Mouse (Mus musculus) 3134 (cell line): ENCODE data around the gene 1700020D05Rik.

Experiments used
- DNase-seq: peaks from one replicate; pipeline ENCODE4 v3.0.0-alpha.2; 2011; ENCODE audit warnings: low spot score; ENCODE audit not compliant: insufficient read length; ENCODE audit errors: extremely low read depth

The 1700020D05Rik gene

DNA sequence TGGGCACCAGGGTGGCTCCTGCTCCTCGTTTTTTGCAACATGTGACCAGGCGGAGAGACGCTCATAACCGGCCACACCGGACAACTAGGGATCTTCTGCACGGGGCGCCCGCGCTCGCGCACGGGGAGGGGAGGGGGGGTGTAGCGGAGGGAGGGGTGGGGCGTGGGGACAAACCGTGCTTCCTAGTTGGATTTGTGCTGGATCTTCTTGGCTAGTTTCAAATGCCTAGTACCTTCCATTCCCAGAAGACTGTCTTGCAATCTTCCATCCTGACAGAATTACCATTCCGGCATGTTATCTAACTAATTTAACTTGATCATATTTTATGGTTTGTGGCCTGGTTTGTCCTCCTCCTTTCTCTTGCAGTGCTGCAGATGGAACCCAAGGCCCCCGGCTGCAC, at the start of gene 1700020D05Rik:
1700020D05Rik (minus strand) TSS at position 101 of the 400 bp plus-strand sequence.
- no peak for DNase-seq

GRCm38 (mm10) chr19:5547471-5548056, 44.0 kb upstream of the 1700020D05Rik start:
- DNase-seq: no peak

DNA sequence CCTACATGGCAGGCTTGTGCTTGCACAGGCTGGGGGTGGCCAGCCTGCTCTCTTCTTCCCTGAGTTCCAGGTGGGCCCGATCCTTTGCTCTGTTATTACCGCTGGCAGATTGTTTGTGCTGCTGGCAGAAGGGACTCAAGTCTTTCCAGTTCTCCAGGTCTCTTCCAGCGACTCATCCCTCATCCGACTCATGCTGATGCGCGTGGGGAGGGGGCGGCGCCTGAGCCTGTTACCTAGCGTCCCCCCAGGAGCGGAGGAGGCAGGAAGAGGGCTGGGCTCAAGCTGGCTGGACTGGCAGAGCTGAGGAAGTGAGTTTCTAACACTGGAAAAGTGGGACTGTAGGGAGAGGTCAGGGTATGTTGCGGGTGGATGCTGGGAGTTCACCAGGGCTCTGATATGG, 40.4 kb upstream of the 1700020D05Rik start:
- peak; percentile 41 for DNase-seq

- DNase-seq: no peak
Observed at GRCm38 (mm10) chr19:5543362-5543761, 39.8 kb upstream of the 1700020D05Rik start.

- DNase-seq: no peak
Observed at GRCm38 (mm10) chr19:5538786-5539185, 35.2 kb upstream of the 1700020D05Rik start.

DNA sequence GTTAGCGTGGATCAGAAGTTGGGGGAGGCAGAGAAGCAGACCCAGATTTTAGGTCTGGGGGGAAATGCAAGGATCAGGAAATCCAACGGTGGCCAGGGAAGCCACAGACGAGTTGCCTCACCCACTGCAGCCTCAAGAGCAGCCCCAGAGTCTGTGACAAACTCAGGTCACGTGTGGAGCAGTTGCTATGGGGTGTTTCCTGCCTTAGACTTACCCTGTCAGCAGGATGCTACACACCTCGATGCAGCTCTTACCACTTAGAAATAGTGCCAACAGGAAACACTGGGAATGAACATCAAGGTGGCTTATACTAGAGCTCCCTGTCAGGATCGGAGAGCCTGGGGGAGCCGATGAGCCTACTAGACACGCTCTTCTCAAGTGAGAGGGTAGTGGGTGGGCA, 28.9 kb upstream of the 1700020D05Rik start:
- no peak for DNase-seq

GRCm38 (mm10) chr19:5530138-5530524, 26.5 kb upstream of the 1700020D05Rik start:
- DNase-seq: no peak

- peak; percentile 92 for DNase-seq
Observed at GRCm38 (mm10) chr19:5529325-5530137, 25.9 kb upstream of the 1700020D05Rik start.

DNA sequence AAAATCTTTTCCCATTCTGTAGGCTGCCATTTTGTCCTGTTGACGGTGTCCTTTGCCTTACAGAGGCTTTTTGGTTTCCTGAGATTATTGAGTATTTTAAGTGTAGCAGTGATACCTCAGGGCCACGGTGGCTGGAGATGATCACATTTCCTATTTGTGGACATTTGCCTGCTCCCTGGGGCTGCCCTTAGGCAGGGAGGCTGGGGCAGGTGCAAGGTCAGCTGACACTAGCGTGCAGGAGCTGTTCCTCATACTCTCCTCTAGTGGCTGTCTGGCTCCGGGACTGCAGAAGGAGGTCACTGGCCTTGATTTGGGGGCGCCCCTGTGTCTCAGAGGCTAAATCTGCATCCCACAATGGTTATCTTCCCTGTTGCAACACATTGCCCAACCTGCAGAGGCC, 21.6 kb upstream of the 1700020D05Rik start:
- no peak for DNase-seq

DNA sequence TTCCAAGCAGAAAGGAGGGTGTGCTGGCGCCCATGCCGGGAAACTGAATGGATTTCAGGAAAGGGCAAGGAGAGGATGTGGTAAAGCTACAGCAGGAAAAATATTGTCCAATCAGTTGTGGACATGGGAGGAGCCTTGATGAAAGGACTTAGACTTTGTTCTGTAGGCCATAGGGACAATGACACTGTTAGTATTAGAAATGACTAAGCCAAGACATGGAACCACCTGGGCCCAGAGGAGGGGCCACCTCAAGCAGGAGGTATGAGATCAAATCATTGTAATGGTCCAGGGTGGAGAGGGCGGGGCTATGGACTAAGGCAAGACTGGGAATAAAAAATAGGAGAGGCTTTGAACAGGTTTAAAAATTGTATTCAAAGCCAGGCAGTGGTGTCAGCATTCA, 15.1 kb upstream of the 1700020D05Rik start:
- no peak for DNase-seq

- peak; percentile 47 for DNase-seq
Observed at GRCm38 (mm10) chr19:5516906-5517505, 13.4 kb upstream of the 1700020D05Rik start.

GRCm38 (mm10) chr19:5515840-5516777, 12.5 kb upstream of the 1700020D05Rik start:
- DNase-seq: no peak

- no peak for DNase-seq
Observed at GRCm38 (mm10) chr19:5513005-5513349, 9.4 kb upstream of the 1700020D05Rik start.

DNA sequence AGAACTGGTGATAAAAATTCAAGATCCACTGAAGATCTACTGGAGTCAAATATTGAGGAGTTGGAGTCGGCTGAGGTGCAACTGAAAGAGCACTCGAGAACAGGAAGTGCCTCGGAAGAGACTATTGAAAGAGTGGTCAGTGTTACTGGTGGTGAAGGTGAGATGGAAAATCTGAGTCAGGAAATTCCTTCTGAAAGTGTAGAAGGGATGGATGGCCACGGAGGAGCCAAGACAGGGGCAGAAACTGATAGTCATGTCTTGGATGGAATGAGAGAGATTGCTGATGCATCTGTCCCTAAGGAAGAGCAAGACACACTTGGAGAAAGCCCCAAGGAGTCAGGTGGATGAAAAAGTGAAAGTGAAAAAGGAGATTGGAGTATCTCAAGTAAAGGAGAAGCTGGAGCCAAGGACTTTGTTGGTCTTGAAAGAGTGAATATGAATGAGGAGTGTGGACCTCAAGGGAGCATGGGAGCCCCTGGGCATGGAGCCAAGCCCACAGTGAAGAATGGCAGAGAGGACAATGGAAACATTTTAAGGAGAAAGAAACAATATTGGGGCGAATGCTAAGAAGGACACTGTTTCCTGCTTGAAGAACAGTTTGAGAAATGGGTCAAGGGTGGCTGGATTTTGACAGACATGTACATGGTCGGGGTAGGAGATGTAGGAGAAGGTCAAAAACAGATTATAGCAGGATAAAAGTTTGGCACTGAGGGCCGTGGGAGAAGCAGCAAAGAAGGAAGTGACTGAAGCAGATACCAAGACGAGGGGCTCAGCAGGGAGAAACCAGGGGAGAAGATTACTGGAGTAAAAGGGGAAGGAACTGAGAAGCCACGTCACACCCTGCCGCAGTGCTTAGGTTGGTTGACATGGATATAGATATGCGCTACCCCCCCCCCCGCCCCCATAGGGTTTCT, 8.8 kb upstream of the 1700020D05Rik start:
- DNase-seq: no peak

DNA sequence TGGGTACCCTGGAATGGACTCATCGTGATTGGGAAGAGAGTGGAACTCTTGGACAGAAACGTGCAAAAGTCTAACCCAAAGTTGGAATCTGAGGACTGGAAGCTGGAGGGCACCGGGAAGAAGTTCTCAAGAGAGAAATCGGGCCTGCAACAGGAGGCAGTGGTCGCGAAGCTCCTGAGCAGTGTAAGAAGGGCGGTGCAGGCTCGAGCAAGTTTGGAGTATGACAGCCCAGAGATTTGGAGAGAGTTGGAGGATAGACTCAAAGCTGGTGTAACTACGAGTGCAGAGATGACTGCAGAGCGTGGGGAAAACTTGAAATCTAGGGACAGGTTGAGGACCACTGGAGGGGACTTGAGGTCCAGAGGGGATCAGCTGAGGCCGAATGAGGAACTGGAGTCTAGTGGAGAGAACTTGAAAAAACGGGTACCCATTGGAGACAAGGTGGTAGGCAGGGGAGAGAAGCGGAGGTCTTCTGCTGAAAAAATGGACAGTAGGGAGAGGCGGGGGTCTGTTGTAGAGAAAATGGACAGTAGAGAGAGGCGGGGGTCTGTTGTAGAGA, 7.6 kb upstream of the 1700020D05Rik start:
- DNase-seq: no peak

DNA sequence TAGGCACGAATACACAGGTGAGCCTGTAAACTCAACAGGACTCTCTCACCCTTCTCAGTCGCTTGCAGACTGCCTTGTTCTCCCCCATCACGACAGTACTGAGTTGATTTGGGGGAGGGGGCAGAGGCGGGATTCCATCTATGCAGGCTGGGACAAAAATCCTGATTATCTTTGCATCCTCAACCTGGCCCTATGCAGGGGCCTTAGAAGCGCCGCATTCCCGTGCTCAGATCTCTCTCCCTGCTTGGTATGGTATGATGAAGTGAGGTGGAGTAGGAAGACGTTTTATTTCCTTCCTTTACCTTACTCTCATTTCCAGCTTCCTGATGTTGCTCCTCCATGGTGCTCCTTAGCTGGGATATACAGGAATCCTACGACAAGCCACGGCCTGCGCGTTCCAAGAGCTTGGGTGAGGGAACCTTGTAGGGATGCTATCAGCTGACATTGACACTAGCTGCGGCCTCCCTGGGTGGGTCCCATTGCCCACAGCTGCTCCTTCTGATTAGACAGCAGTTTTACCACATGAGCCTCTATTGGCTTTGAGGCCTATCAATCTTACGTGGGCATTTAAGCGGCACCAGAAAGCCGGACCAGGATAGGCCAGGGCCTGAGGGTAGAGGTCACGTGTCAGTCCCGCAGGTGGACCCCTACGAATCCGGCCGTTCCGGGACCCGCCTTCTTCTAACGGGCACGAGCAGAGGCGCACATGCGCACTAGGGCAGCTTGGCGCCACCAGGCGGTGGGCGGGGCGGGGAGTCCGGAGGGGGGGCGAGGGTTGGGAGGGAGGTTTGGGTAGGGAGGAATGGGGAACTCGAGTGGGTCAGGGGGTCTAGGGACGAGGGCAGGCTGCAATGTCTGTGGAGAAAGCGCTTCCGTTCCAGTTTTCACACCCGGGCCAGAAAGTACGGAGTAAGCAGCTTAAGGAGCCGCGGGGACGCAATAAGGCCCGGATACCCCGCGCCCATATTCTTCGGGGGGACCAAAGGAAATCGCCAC, 6.7 kb upstream of the 1700020D05Rik start, which contains the start of gene Snx32:
Snx32 (minus strand) TSS at position 508 of the 996 bp plus-strand sequence.
- DNase-seq: peak; percentile 90

DNA sequence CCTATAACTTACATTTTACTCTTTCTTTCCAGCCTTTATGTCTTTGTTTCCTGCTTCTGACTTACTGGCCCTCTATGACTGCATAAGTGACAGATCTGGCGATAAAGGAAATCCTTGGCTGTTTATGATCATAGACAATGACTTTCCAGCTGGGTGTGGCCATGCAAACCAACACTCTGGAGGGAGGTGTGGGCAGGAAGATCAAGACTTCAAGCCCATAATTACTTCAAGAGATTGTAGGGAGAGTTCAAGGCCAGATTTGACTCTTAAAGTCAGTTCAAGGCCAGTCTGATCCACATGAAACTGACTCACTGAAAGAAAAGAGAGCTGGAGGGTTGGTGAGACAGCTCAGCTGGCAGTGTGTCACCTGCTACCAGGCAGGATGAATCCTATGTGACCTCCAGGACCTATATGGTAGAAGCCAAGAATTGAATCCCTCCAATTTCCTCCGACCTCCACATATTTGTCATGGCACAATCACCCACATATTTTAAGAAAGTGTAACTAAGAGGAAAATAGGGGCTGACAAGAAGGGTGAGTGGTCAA, 3.2 kb downstream of the 1700020D05Rik start:
- no peak for DNase-seq

GRCm38 (mm10) chr19:5496052-5496370, 7.6 kb downstream of the 1700020D05Rik start:
- DNase-seq: peak; percentile 49
